Mouse (Mus musculus) intestine, postnatal 0 days (tissue): ENCODE data around the gene Ulk4. TPM values are rescaled to one million over a fixed set of nuclear protein-coding genes. Genes with fewer than 3 reads are reported as not detected.

ENCODE experiments used
- ATAC-seq: fragments of 200-750 bp; cut with Nextera tagmentation; 2 replicates; pipeline ENCODE4 v1.8.0; 2017; ENCODE audit warnings: mild to moderate bottlenecking, moderate TSS enrichment, moderate library complexity
- H3K27ac ChIP-seq: fragments of 300-500 bp; sonication (generic); 2 replicates; pipeline ENCODE4 v1.5.1; 2014; ENCODE audit warnings: mild to moderate bottlenecking, low read depth, low read length, moderate library complexity
- H3K27me3 ChIP-seq: fragments of 300-500 bp; sonication (generic); replicated peaks from 2 replicates; pipeline ENCODE4 v1.6.1; 2014; ENCODE audit warnings: low read length, mixed read lengths; ENCODE audit not compliant: control insufficient read depth, insufficient read depth
- H3K36me3 ChIP-seq: fragments of 300-500 bp; sonication (generic); 2 replicates; pipeline ENCODE4 v1.6.1; 2014; ENCODE audit warnings: mild to moderate bottlenecking, moderate library complexity; ENCODE audit not compliant: control insufficient read depth, insufficient read depth
- H3K4me1 ChIP-seq: fragments of 300-500 bp; sonication (generic); replicated peaks from 2 replicates; pipeline ENCODE4 v1.6.1; 2014; ENCODE audit warnings: antibody characterized with exemption, low read length, mixed read lengths; ENCODE audit not compliant: control insufficient read depth, insufficient read depth
- H3K4me2 ChIP-seq: fragments of 300-500 bp; sonication (generic); replicated peaks from 2 replicates; pipeline ENCODE4 v1.6.1; 2014; ENCODE audit warnings: low read depth, mild to moderate bottlenecking, moderate library complexity
- H3K4me3 ChIP-seq: fragments of 300-500 bp; sonication (generic); 2 replicates; pipeline ENCODE4 v1.5.1; 2014; ENCODE audit warnings: low read depth, low read length
- H3K9ac ChIP-seq: fragments of 300-500 bp; sonication (generic); 2 replicates; pipeline ENCODE4 v1.6.1; 2014; ENCODE audit warnings: mild to moderate bottlenecking, low read depth, low read length
- H3K9me3 ChIP-seq: fragments of 300-500 bp; sonication (generic); 2 replicates; pipeline ENCODE4 v1.6.1; 2016; ENCODE audit warnings: mixed run types; ENCODE audit not compliant: control insufficient read depth
- CTCF ChIP-seq: sonication (generic); IDR thresholded peaks from 2 replicates; pipeline ENCODE4 v1.5.1; 2016; ENCODE audit warnings: low read depth, mild to moderate bottlenecking, control low read depth, antibody characterized with exemption, moderate library complexity
- WGBS: fragments of 180-500 bp; shearing (Covaris S2); extraction: QIAGEN DNeasy Blood & Tissue Kit; methylation state at CpG from one replicate; pipeline ENCODE4 v1.1.7; 2014; 5-methylcytosine and 5-hydroxymethylcytosine counted together
- polyA plus RNA-seq: library from polyadenylated mRNA; unstranded; fragments of >200 nt; fragmentation: Nextera tagmentation; extraction: Ambion mirVana; gene quantifications from 2 replicates; pipeline ENCODE4 v1.2.1, GENCODE M21; 2015

The Ulk4 gene
- polyA plus RNA-seq, 1 experiment from 2014 or later = 111 TPM

DNA sequence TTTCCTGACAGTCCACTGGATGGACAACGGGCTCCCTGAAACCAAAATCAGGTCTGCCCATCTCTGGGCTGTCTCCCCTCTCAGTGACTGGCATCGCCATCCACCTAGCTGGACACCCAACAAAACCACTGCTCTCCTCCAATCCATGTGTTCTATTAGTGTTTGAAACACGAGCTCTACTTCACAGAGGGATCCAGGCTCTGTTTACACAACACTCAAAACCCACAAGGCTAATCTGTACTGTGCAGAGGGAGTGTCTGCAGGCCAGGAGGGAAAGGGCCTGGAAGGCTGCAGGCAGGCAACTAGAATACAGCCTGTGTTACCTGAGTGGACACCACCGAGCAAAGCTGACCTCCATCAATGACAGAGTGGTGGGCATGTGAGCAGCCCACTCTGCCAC is 5.4 kb downstream of the Ulk4 start:
- Histone ChIP-seq H3K4me1 (no peaks in the 10 kb centered on the region), H3K9ac (no peak overlapping the region), H3K9me3 (no peaks in the 10 kb centered on the region), H3K4me2 (no peak overlapping the region), H3K4me3 (no peak overlapping the region), H3K27me3 (no peaks in the 10 kb centered on the region), H3K27ac (no peak overlapping the region), H3K36me3 (no peaks in the 10 kb centered on the region)
- TF ChIP-seq CTCF = no peak
- ATAC-seq = no peak
- WGBS = 48% methylated on average over 4 of the region's 4 CpGs

DNA sequence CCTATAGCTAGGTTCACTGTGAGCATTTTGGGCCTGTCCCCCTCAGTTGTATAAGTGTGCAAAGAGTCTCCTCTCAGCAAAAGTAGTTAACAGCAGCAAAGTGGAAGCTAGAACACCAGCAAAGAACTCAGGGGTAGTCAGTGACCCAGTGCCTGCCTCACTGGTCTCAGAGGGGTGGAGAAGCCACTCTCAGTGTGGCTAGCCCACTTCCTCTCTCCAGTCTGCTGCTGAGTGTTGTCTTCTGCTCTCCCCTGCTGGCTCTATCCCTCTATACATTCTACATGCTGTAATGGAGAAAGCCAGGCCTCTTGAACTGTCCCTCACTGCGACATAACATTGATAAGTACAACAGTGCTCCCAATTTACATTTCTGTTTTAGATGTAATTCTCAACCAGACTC is 5.8 kb downstream of the Ulk4 start:
- Histone ChIP-seq H3K9ac (no peak overlapping the region), H3K36me3 (no peaks in the 10 kb centered on the region), H3K4me2 (no peak overlapping the region), H3K27ac (no peak overlapping the region), H3K4me1 (no peaks in the 10 kb centered on the region), H3K27me3 (no peaks in the 10 kb centered on the region), H3K9me3 (no peaks in the 10 kb centered on the region), H3K4me3 (no peak overlapping the region)
- no peak for TF ChIP-seq CTCF
- WGBS = 76% methylated on average over 1 of the region's 1 CpGs
- ATAC-seq = no peak

DNA sequence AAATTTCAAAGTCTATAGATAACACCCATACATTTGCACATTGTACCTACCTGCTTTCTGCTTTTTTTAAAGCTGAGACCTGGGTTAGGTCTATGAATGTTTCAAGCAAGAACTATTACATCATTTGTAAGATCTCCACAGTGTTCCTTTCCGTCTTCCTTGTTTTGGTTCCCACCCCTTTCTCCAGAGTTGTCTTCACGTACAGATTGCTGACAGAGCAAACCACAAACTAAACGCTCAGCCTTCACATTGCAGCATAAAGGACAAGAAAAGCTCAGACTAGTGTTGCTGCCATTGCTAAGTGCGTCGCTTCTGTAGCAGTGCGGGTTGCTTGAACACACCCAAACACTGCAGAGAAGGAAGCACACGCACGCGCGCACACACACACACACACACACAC is 11.7 kb downstream of the Ulk4 start:
- Histone ChIP-seq H3K9ac (no peak overlapping the region), H3K27me3 (no peaks in the 10 kb centered on the region), H3K4me2 (0 out of 2 replicates have a peak overlapping the region, but pooled peaks have one; percentile 13), H3K36me3 (no peaks in the 10 kb centered on the region), H3K4me1 (no peaks in the 10 kb centered on the region), H3K9me3 (no peaks in the 10 kb centered on the region), H3K4me3 (no peak overlapping the region), H3K27ac (no peak overlapping the region)
- no peak for TF ChIP-seq CTCF
- peak; percentile 81 for ATAC-seq
- 47% methylated on average over 10 of the region's 10 CpGs for WGBS

DNA sequence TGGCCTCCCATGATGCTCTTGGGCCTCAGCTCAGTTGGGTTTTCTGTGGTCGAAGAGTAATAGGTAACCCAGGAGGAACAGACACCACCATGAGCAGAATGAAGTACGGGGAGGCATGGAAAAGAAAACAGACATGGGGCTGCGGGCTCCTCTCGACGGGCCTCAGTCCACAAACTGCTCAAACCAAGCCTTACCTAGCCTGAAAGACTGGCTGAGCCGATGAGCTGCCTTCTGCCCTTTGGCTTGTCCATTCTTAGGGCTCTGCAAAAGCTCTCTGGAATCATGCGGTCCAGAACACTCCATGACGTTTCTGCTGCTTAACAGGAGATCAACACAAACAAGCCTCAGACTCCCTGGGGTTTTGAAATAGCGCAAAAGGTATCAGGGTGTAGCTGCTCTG is 19.9 kb downstream of the Ulk4 start:
- Histone ChIP-seq H3K4me1 (no peaks in the 10 kb centered on the region), H3K27ac (no peak overlapping the region), H3K4me3 (no peak overlapping the region), H3K36me3 (no peaks in the 10 kb centered on the region), H3K9ac (no peak overlapping the region), H3K9me3 (no peaks in the 10 kb centered on the region), H3K27me3 (no peaks in the 10 kb centered on the region), H3K4me2 (no peak overlapping the region)
- TF ChIP-seq CTCF = no peak
- WGBS = 80% methylated on average over 9 of the region's 9 CpGs
- no peak for ATAC-seq

DNA sequence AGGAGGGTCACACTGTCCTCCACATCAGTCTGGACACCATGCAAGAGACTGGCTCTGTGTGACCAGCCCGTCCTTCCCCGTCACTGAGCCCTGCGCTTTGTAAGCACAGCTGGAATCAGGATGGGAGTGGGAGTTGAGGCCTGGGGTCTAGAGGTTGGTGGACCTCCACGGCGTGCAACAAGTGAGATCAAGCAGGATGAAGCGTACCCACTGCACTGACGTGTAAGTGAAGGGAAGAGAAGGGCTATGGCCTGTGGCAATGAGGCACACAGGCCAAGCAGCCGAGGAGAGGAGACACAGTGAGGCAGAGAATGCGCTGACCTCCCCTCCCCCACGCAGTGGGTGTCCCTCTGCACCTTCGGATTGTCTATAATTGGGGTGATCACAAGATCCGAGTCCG is 22.2 kb downstream of the Ulk4 start:
- Histone ChIP-seq H3K27me3 (no peaks in the 10 kb centered on the region), H3K9ac (no peak overlapping the region), H3K9me3 (no peaks in the 10 kb centered on the region), H3K4me3 (no peak overlapping the region), H3K4me1 (no peaks in the 10 kb centered on the region), H3K4me2 (no peak overlapping the region), H3K36me3 (no peaks in the 10 kb centered on the region), H3K27ac (no peak overlapping the region)
- no peak for ATAC-seq
- WGBS = 95% methylated on average over 13 of the region's 13 CpGs
- no peak for TF ChIP-seq CTCF

DNA sequence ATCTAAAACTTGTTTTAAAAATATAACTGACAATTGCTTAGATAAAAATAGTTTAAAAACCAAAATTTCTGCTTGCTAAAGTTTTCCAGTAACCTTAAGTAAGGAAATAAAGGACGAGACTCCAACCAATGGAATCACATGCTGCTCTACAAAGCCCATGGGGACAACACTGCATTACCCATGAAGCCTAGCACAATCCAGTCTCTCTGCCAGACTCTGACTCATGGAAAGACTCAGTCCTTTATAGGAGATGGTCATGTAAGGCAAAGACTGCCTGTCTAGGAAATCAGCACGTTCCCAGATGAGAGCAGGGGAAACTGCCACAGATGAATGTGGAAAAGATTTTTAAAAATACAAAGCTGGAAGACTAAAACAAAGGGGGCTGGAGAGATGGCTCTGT is 23.0 kb downstream of the Ulk4 start:
- H3K27ac ChIP-seq = no peak overlapping the region
- H3K9ac ChIP-seq = no peak overlapping the region
- WGBS = 78% methylated on average over 2 of the region's 2 CpGs
- no peak overlapping the region for H3K4me2 ChIP-seq
- no peak for TF ChIP-seq CTCF
- no peaks in the 10 kb centered on the region for H3K27me3 ChIP-seq
- H3K4me1 ChIP-seq = no peaks in the 10 kb centered on the region
- H3K36me3 ChIP-seq = no peaks in the 10 kb centered on the region
- ATAC-seq = no peak
- H3K9me3 ChIP-seq = no peaks in the 10 kb centered on the region
- no peak overlapping the region for H3K4me3 ChIP-seq

DNA sequence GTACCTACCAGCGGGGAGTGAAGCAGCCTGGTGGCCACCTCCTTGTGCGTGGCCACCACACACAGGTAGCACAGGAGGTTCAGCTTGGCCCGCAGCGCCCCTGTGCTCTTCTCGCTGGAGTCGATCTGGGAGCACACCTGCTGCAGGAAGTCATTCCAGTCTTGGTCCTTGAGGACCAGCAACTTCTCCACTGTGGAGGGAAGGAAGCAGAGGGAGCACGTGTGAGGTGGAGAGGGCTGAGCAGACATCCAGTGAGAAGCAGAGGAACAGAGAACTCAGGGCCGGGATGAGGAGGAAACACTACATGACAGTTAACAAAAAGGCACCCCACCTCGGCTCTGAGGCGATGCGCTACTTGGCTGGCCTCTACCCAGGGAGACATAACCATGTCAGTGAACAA is 26.1 kb downstream of the Ulk4 start:
- no peak overlapping the region for H3K27ac ChIP-seq
- no peak overlapping the region for H3K9ac ChIP-seq
- no peaks in the 10 kb centered on the region for H3K9me3 ChIP-seq
- 91% methylated on average over 11 of the region's 11 CpGs for WGBS
- TF ChIP-seq CTCF = no peak
- ATAC-seq = no peak
- no peak overlapping the region for H3K4me2 ChIP-seq
- no peaks in the 10 kb centered on the region for H3K27me3 ChIP-seq
- H3K36me3 ChIP-seq = no peaks in the 10 kb centered on the region
- no peak overlapping the region for H3K4me3 ChIP-seq
- H3K4me1 ChIP-seq = no peaks in the 10 kb centered on the region
